Mouse (Mus musculus) embryonic fibroblast, embryonic 13.5 days (primary cell): ENCODE data around the gene 1700001C19Rik.

Experiments used
- CTCF ChIP-seq: IDR thresholded peaks from 2 replicates; pipeline ENCODE4 v1.5.1; 2011; ENCODE audit warnings: mild to moderate bottlenecking, control low read depth, low read length, moderate library complexity, borderline replicate concordance; ENCODE audit not compliant: insufficient read depth
- POLR2A ChIP-seq: IDR thresholded peaks from 2 replicates; pipeline ENCODE4 v1.6.1; 2011; ENCODE audit warnings: low read depth, mild to moderate bottlenecking, control low read depth, low read length, moderate library complexity

DNA sequence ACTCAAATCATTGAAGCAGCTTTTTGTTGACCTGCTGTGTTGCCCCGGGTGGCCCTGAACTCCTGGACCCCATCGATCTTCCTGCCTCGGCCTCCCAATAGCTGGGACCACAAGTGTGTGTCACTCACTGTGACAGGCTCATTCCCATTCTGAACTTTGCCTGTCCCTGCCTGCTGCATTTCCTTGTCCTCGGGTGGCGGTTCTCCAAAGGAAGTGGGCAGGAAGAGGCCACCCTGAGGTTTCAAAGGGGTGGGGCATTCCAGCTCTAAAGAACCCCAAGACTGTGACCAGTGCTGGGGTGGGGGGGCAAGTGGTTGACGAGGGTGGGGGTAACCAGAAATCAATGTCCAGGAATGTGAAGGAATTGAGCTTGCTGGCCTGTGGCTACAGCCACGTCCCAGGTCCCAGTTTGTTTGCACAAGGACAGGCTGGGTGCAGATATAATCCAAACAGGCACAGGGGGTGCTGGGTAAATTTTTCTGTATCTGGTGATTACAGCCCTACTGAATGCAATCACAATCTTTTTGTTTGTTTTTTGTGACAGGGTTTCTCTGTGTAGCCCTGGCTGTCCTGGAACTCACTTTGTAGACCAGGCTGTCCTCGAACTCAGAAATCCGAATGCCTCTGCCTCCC is 2.3 kb upstream of the 1700001C19Rik start:
- no peak for TF ChIP-seq CTCF
- no peak for TF ChIP-seq POLR2A
